Mouse (Mus musculus) midbrain, embryonic 14.5 days (tissue): ENCODE data around the gene Nemf. TPM values are rescaled to one million over a fixed set of nuclear protein-coding genes. Genes with fewer than 3 reads are reported as not detected.

Experiments used
- ATAC-seq: fragments of 200-750 bp; cut with Nextera tagmentation; 2 replicates; pipeline ENCODE4 v1.8.0; 2017; ENCODE audit warnings: moderate number of reproducible peaks, moderate library complexity; ENCODE audit not compliant: low FRiP score, low TSS enrichment
- DNase-seq: peaks from one replicate; pipeline ENCODE4 v3.0.0-alpha.2; 2015
- H3K27ac ChIP-seq: fragments of 300-500 bp; sonication (generic); replicated peaks from 2 replicates; pipeline ENCODE4 v1.5.1; 2014; ENCODE audit warnings: mild to moderate bottlenecking, low read depth, low read length, moderate library complexity
- H3K27me3 ChIP-seq: fragments of 300-500 bp; sonication (generic); 2 replicates; pipeline ENCODE4 v1.6.1; 2014; ENCODE audit warnings: low read length, control low read depth, mixed read lengths; ENCODE audit not compliant: control insufficient read depth, insufficient read depth
- H3K36me3 ChIP-seq: fragments of 300-500 bp; sonication (generic); 2 replicates; pipeline ENCODE4 v1.6.1; 2014; ENCODE audit warnings: low read length, control low read depth; ENCODE audit not compliant: control insufficient read depth, insufficient read depth
- H3K4me1 ChIP-seq: fragments of 300-500 bp; sonication (generic); 2 replicates; pipeline ENCODE4 v1.6.1; 2014; ENCODE audit warnings: mild to moderate bottlenecking, antibody characterized with exemption, low read length, control low read depth; ENCODE audit not compliant: control insufficient read depth, insufficient read depth
- H3K4me2 ChIP-seq: fragments of 300-500 bp; sonication (generic); 2 replicates; pipeline ENCODE4 v1.6.1; 2014; ENCODE audit warnings: mild to moderate bottlenecking, low read length, moderate library complexity
- H3K4me3 ChIP-seq: fragments of 300-500 bp; sonication (generic); replicated peaks from 2 replicates; pipeline ENCODE4 v1.5.1; 2014; ENCODE audit warnings: low read depth, low read length
- H3K9ac ChIP-seq: fragments of 300-500 bp; sonication (generic); replicated peaks from 2 replicates; pipeline ENCODE4 v1.6.1; 2014; ENCODE audit warnings: mild to moderate bottlenecking, low read length, moderate library complexity
- H3K9me3 ChIP-seq: fragments of 300-500 bp; sonication (generic); 2 replicates; pipeline ENCODE4 v1.6.1; 2016; ENCODE audit warnings: low read length, control low read depth, mixed read lengths; ENCODE audit not compliant: control insufficient read depth
- WGBS: fragments of 180-500 bp; shearing (Covaris S2); extraction: QIAGEN DNeasy Blood & Tissue Kit; methylation state at CpG from one replicate; pipeline ENCODE4 v1.1.7; 2014; 5-methylcytosine and 5-hydroxymethylcytosine counted together
- microRNA-seq: library from miRNA; unstranded; fragments of <30 nt; microRNA quantifications from one replicate; pipeline ENCODE4, GENCODE M21; 2016
- polyA plus RNA-seq: library from polyadenylated mRNA; unstranded; fragments of >200 nt; fragmentation: Nextera tagmentation; extraction: Ambion mirVana; gene quantifications from 2 replicates; pipeline ENCODE4 v1.2.1, GENCODE M21; 2014

Nemf gene
- polyA plus RNA-seq, 1 experiment from 2014 or later, result 87.1 TPM

GRCm38 (mm10) chr12:69268956-69269355 is 88.0 kb downstream of the Nemf start:
- H3K9me3 ChIP-seq, result no peaks in the 10 kb centered on the region
- DNase-seq, result no peak
- H3K9ac ChIP-seq, result no peak overlapping the region
- H3K4me2 ChIP-seq, result no peak overlapping the region
- H3K36me3 ChIP-seq, result no peaks in the 10 kb centered on the region
- H3K4me1 ChIP-seq, result no peaks in the 10 kb centered on the region
- 80% methylated on average over 2 of the region's 2 CpGs for WGBS
- H3K4me3 ChIP-seq, result no peak overlapping the region
- no peak overlapping the region for H3K27ac ChIP-seq
- no peaks in the 10 kb centered on the region for H3K27me3 ChIP-seq
- ATAC-seq, result no peak

- DNase-seq (peak; percentile 4), ATAC-seq (no peak)
- Histone ChIP-seq H3K4me1 (no peaks in the 10 kb centered on the region), H3K4me3 (no peak overlapping the region), H3K27ac (no peak overlapping the region), H3K9ac (no peak overlapping the region), H3K36me3 (no peaks in the 10 kb centered on the region), H3K27me3 (no peaks in the 10 kb centered on the region), H3K4me2 (no peak overlapping the region), H3K9me3 (no peaks in the 10 kb centered on the region)
- WGBS, result 77% methylated on average over 11 of the region's 11 CpGs
Measured at GRCm38 (mm10) chr12:69267956-69268632, 88.9 kb downstream of the Nemf start.

- Histone ChIP-seq H3K27ac (no peak overlapping the region), H3K4me2 (no peak overlapping the region), H3K9ac (no peak overlapping the region), H3K27me3 (no peaks in the 10 kb centered on the region), H3K4me1 (no peaks in the 10 kb centered on the region), H3K9me3 (no peaks in the 10 kb centered on the region), H3K36me3 (no peaks in the 10 kb centered on the region), H3K4me3 (no peak overlapping the region)
- 84% methylated on average over 3 of the region's 3 CpGs for WGBS
- no peak for ATAC-seq
- no peak for DNase-seq
Measured at GRCm38 (mm10) chr12:69265031-69265430, 91.9 kb downstream of the Nemf start.

GRCm38 (mm10) chr12:69262251-69262650 is 94.7 kb downstream of the Nemf start:
- Histone ChIP-seq H3K4me2 (no peak overlapping the region), H3K9me3 (no peaks in the 10 kb centered on the region), H3K9ac (no peak overlapping the region), H3K4me3 (no peak overlapping the region), H3K27me3 (no peaks in the 10 kb centered on the region), H3K4me1 (no peaks in the 10 kb centered on the region), H3K27ac (no peak overlapping the region), H3K36me3 (no peaks in the 10 kb centered on the region)
- WGBS, result 95% methylated on average over 5 of the region's 5 CpGs
- DNase-seq, result no peak
- no peak for ATAC-seq

Small RNA genes lying within 50 kb of the gene (microRNA-seq; reads per million reads assigned to microRNA genes)
- gene Gm47299 (0.73 reads per million), gene Gm47305 (not detected)

Other genes starting within 250 kb of the Nemf start
- gene Rps29, start 198.0 kb downstream of the Nemf start, polyA plus RNA-seq, result 1,138 and 1,407 TPM in 2 replicates
- 4.3 and 5.5 TPM in 2 replicates for gene Lrr1, start 188.4 kb downstream of the Nemf start, polyA plus RNA-seq
- gene Rpl36al, start 173.1 kb downstream of the Nemf start, polyA plus RNA-seq, result 340 and 383 TPM in 2 replicates
- gene Mgat2, start 173.0 kb downstream of the Nemf start, polyA plus RNA-seq, result 37.6 and 39.9 TPM in 2 replicates
- 12.7 and 15.0 TPM in 2 replicates for gene Gm49383, start 160.1 kb downstream of the Nemf start, polyA plus RNA-seq
- gene Dnaaf2, start 158.7 kb downstream of the Nemf start, polyA plus RNA-seq, result 7.0 and 7.6 TPM in 2 replicates
- 11.7 and 13.8 TPM in 2 replicates for gene Gm49384, start 152.9 kb downstream of the Nemf start, polyA plus RNA-seq
- gene Pole2, start 129.0 kb downstream of the Nemf start, polyA plus RNA-seq, result 4.0 and 4.6 TPM in 2 replicates
- gene Klhdc1, start 116.0 kb downstream of the Nemf start, polyA plus RNA-seq, result 17.5 and 18.5 TPM in 2 replicates
- gene Klhdc2, start 60.5 kb downstream of the Nemf start, polyA plus RNA-seq, result 313 and 329 TPM in 2 replicates
- 34.5 and 34.7 TPM in 2 replicates for gene Arf6, start 15.0 kb upstream of the Nemf start, polyA plus RNA-seq
- 0.51 and 0.53 TPM in 2 replicates for gene Gm9887, start 15.3 kb upstream of the Nemf start, polyA plus RNA-seq
- gene Vcpkmt, start 225.9 kb upstream of the Nemf start, polyA plus RNA-seq, result 19.8 and 22.1 TPM in 2 replicates